Mouse (Mus musculus): Measurements from ENCODE around the gene Adgrb3.
A peak's percentile ranks its signal among the peaks of the same experiment; 100 is the strongest.
"Not testable (repeated sequence)": the region's sequence is repeated elsewhere in the genome, so short reads cannot be mapped to it uniquely, and the experiment has no call there.

The Adgrb3 gene

DNA sequence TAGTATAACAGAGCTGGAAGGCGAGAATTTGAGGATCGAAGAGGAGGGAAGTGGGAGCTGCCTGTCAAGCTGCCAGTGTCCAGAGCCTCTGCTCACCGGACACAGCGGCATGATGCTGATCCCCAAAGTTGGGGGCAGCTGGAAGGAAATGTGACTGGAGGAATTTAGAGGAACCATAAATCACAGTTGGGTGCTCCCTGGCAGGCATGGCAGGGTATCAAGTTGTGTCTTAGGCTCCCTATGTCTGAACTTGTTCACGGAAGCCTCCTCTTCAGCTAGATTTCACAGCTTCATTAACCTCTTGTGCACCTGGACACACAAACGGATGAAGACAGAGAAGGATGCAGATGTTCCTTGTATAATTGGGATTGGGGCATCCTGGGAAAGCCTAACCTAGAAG, 722.8 kb downstream of the Adgrb3 start:
- no peak for DNase-seq (ENCODE audit: low spot score)

DNA sequence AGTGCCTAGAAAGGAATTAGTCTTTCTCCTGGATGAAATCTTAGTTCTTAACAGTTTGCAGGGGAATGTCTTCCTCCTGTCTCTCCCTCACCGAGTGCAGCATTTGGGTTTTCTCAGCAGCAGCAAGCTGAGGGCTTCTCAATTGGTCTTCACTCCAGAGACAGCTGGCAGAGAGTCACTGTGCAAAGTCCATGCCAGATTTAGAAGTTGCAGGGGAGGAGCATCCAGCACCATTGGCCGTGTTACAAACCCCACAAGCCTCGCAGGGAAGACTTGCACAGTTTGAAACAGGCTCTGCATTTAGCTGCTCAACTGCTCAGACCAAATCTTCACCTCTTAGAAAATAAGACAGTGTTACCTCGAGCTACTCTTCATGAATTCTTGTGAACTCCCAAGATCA, 724.1 kb downstream of the Adgrb3 start:
- DNase-seq (ENCODE audit: low spot score): peak; percentile 2

DNA sequence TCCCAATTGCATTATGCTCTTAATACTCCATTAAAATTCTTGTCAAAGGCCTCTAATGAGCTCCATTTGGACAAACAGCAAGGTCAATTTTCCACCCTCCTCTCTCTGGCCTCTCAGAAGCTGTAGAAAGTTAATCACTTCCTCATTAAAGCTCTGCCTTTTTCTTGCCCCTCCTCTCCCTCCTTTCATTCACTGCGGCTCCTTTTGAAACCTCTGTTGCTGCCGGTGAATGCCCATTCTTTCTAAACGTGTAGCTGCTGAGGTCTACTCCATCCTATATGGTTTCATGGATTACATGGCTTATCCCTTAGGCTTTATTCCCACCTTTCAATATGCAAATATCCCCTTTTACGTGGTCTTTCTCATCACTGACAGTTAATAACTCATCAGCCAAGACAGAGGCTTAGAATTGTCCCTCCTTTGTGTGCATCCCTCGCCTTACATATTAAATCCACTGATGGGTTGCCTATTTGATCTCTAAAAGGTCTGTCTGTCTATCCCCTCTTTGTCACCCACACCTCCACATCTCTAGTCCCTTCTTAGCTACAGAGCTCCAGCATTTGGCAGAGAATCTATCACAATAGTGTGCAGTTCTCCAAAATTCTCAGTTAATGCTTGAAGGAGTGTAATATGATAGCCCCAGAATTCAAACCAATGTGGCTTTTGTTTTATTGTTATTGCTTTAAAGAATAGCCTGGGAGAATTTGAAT, 741.3 kb downstream of the Adgrb3 start:
- no peak for DNase-seq (ENCODE audit: low spot score)

DNA sequence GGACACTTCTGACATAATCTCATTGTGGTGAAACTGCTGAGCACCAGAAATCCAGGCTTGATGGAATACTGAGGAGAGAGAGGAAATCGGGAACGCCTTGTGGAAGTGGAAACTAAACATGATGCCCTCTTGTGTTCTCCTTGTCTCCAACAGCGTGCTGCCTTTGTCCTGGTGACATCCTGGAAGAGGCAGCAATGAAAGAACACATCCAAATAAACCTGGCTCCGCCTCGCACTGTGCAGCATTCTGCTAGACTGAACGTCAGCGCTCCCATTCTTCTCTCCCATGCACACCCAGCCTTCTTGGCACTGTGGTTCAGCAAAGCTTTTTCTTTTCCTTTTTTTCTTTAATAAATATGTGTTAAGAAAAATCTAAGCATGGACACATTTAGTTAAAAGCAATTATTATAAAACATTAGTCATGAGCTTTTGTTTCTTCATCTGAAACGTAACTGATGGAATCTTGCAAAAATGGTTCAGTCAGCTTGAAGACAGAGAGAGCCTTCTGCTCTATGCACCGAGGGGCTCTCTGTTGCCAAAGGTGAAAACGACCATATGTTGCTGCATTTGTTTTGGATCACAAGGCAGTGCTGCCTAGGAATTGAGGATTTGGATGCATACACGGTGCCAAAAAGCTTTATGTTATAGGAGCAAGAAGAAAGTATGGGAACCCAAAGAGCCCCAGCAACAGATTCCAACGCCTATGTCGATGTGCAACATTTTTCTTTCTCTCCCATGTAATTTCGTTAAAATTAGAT, 743.7 kb downstream of the Adgrb3 start:
- DNase-seq (ENCODE audit: low spot score): no peak

DNA sequence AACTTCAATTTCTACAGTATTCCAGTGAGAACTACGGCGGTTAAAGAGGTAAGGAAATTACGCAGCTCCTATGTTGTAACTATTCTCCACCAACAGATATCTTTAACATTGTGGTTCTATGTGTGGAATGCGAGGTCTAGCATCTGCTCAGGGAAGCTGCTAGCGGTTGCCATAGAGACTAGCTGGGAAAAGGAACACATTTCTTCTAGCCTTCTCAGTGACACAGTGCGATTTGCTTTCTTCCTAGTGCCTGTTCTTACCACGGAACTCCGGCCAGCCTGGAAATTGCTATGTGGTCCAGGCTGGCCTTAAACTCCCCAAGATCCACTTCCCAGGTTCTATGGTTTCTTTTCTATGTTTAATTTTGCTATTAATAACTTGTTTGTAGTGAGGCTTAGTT, 747.1 kb downstream of the Adgrb3 start:
- DNase-seq (ENCODE audit: low spot score): no peak

DNA sequence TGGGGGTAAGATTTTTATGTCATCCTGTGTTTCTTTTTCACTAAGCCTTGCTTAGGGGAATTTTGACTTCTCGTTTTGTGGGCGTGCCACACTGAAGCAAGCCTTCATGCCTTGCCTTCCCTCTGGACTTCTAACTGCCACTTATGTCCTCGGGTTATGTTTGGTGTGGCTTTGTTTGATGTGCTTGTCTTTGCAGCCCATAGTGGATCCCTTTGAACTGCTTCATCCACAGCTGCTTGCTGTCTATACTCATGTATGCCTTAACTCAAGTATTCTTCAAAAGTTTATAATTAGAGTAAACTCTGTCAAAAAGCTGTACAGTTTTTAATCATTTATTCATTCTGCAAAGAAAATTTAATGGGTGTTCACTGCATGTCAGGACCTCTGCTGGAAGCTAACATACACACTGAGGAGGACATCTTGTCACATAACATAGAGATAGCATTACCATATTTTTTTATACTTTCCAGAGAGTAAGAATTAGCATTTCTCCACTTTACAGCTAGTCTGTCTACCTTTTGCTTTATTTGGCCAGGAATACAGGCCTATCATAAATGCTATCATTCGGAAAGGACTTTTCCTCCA, 748.1 kb downstream of the Adgrb3 start:
- no peak for DNase-seq (ENCODE audit: low spot score)

DNA sequence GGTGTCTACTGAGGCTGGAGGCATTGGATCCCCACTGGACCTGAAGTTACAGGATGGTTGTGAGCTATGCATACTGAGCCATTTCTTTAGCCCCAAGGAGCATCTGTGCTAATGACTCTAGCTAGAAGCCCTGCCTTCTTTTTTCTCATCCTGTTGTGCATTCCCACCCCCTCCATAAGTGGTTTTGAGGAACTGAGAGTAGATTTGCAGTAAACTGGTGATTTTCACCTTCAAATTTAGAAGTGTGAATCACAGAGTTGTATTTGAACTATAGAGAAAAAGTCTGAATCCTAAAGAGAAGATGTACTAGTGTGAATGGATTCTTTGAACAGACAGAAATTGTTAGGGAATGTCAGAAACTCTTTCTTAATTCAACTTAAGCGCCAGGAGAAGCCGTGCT, 750.1 kb downstream of the Adgrb3 start:
- no peak for DNase-seq (ENCODE audit: low spot score)

DNA sequence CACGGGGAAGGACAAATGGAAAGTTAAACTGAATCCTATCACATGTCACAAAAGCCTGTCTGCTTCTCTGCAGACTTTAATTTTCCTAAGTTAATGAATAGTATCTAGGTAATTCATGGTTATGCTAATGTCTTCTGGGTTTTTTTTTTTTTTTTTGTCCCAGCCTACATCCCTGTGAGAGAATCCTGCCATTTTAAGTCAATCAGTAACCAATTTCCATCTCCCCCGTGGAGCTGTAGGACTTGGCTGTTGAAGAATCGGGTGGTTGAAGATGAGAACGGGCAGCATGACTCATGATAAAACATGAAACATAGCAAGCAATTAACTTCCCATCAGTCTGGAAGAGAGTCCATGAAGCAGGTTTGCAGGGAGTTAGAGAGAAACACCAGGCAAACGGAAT, 753.6 kb downstream of the Adgrb3 start:
- no peak for DNase-seq (ENCODE audit: low spot score)

DNA sequence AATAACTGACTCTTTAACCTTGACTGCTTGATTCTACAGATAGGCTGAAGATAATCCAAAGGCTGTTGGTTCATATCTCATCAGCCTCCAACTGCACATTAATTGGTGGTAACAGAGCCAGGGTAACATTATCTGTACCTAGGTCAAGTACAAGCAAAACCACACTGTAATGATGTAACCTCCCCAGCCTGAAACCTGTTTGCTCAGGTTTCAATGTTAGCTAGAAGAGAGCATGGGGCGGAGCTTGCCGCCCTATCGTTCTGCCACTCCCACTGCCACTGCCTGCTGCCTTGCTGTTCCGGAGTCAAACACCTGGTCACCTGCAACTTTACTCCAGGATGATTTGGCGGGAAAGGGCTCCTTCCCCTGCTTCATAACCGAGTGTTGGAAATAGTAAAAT, 765.5 kb downstream of the Adgrb3 start:
- no peak for DNase-seq (ENCODE audit: low spot score)

DNA sequence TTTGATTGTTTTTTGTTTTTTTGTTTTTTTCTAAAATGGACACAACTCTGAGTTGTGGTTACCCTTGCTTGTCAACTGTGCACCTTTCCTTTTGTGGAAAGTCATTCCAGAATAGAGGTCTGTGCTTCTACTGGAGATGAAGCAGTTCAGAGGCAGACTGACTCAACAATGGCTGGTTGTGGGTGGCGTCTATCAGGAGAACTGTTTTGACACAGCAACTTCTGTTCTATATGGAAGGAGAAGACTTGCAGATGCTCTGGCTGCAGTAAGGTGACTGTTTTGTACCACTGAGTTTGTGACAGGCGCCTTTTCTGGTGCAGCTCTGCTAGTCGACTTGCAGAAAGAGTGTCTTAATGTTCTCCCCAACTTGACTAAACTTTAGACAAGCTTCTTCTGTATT, 768.6 kb downstream of the Adgrb3 start:
- DNase-seq (ENCODE audit: low spot score): no peak

DNA sequence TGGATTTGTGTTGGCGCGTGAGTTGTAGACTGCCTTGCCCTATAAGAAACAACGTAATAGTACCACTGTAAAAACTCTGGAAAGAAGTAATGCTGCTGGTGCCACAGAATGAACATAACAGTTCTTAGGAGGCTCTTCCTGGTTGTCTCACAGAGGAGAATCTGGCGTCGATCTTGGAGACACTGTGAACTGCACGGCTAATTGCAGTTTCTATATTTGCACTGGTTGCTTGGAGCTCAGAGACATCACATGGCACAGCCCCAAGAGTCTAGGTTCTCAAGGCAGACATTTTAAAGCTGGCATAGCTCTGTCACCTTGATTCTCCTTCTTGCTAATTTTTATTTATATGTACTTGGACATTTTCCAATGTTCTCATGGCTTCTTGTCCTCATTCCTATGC, 769.3 kb downstream of the Adgrb3 start:
- no peak for DNase-seq (ENCODE audit: low spot score)

DNA sequence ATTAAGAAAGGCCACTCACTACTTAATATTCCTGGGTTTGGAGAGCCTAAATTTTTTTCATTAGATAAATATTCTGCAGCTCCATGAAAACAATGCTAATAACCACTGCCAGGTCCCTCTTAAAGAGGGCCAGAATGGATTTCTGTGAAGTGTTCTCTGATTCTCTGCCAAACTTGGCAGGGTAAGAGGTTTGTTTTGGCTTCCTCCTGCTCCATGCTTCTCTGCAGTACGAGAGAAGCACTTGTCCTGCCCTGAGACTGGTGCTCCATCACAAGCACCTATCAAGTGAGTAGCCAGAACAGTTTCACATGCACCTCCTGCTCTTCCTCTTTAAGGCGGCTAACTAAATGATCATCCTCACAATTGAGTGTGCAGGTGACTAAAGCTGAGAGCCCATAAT, 771.9 kb downstream of the Adgrb3 start:
- DNase-seq (ENCODE audit: low spot score): no peak

DNA sequence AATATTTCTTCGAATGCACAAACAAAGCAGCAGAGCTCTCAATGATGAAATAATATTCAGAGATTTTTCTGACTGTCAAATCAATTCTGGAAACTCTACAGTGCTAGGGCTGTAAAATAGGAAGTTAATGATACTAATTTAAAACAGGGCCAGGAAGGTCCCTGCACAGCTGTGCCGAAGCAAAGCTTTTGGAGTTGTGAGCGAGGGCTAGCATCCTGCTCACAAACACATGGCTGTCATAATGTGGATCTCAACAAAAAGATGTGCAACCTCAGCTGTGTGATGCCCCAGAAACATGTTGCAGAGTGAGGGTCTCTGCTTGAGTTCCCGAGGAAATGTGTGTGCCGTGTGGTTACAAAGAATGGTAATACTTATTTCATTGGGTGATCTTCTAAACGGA, 772.3 kb downstream of the Adgrb3 start:
- no peak for DNase-seq (ENCODE audit: low spot score)

DNA sequence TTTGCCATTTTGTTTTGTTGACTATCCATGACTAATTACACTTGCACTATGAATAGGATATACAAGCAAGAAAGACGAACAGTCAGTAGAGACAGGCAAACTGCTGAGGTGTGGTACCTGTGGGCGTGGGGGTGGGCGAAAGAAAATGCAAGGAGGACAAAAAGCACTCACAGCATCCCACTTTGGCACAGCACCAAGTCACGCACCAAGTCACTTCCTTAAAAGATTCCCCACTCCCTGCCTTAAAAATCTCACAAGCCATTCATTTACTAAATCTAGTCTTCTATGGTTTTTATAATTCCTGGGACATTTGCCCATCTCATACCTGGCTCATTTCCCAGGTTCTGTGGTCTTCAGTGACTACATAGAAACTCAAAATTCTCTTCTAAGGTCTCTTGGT, 787.4 kb downstream of the Adgrb3 start:
- no peak for DNase-seq (ENCODE audit: low spot score)

DNA sequence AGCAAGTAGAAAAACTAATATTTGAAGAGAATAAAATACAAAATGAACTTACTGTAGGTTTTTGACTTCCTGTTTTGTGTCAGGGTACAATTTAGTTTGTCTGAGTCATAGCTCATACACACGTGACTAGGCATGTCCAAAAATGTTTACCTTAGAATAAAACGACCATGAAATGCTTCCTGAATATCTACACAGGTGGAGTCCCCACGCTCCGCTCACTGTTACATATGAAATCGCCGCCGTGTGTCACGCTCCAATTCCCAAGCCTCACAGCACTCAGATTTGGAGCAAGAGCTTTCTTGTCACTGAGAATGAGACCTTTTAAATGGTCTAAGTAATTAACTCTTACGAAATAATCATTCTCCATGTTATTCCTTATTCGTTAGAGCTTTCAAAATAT, 795.3 kb downstream of the Adgrb3 start:
- DNase-seq (ENCODE audit: low spot score): no peak

DNA sequence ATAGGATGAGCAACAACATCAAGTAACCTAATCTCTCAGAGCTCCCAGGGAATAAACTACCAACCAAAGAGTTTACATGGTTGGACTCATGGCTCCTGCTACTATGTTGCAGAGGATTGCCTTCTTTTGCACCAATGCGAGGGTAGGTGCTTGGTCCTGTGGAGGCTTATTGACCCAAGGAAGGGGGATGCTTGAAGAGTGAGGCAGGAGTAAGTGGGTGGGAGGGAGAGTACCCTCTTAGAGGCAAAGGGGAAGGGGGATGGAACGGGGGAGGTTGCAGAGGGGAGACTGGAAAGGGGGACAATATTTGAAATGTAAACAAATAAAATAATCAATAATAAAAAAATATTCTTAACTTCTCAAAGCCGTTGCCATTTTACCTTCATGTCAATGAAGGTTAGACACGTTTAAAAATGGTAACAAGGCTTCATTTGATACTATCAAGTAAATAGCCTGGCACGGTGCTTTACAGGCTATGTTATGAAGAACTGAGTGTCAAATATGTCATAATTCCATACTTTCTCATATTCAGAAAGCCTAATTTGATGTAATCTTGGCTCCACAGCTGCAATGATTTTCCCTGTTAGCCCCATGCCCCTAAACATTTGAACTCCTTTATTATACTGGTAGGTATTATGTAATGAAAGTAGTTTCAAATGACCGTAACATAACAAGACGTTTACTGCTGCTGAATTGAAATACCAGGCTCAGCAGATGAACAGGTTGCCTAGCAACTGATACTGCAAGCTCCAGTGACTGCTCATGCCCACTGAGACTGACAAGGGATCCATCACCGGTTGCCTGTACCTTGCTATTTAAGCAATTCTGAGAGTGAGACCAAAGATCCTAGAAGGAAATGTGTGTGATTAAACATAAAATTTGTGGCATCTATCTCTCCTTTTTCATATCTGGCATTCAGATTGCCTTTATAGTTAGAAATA, 796.1 kb downstream of the Adgrb3 start:
- no peak for DNase-seq (ENCODE audit: low spot score)

DNA sequence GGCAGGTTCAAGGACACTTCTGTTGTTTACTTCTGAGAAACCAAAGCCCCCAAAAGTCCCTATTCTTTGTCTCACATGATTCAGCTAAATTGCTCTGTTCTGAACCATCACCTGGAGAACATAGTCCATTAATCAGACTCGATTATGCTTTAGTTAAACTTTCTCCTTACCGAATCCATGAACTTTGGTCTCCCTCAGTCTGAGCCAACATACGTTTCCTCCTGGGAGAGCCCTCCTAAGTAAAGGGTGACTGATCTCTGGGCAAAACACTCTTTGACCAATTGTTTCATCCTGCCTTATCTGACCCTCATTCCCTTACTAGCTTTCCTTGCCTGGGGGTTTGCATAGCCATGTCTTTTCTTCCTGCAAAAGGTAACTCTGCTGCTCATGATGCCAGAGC, 806.4 kb downstream of the Adgrb3 start:
- no peak for DNase-seq (ENCODE audit: low spot score)

DNA sequence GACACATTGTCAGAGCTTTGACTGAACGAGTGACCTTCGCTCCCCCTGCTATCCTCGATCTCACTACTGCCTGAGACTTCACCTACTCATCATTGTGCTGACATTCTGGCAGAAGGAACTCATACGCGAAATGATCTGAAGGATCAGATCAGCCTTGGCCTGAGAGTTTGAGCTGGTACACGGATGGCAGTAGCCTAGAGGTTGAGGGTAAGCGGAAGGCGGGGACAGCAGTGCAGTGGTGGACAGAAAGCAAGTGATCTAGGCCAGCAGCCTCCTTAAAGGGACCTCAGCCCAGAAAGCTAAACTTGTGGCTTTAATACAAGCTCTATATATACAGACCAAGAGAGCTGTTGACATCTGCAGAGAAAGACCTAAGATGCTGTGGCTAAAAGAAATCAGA, 811.7 kb downstream of the Adgrb3 start:
- DNase-seq (ENCODE audit: low spot score): not testable (repeated sequence)

All from ovary, adult 18-20 months (tissue).